Mouse (Mus musculus) layer of hippocampus, adult 18-20 months (tissue): ENCODE measurements around the gene Ramp1. TPM values are rescaled to one million over a fixed set of nuclear protein-coding genes. Genes with fewer than 3 reads are reported as not detected.

Experiments
- DNase-seq, 2 experiments: peaks; one replicate each; pipeline ENCODE4 v3.0.0; 2022; ENCODE audit warnings: low spot score in 2 of 2
- total RNA-seq, 2 experiments: library from RNA; stranded (reverse); gene quantifications; 2 replicates each; pipeline ENCODE4 v1.2.3; 2021

The Ramp1 gene
- total RNA-seq, 2 experiments from 2014 or later, result 58.6 to 64.0 TPM

GRCm38 (mm10) chr1:91199793-91200192 lies 20.2 kb downstream of the Ramp1 start:
- DNase-seq, result peak in 1 of 2 experiments; percentile 68

GRCm38 (mm10) chr1:91201122-91201521 lies 21.5 kb downstream of the Ramp1 start:
- no peak for DNase-seq

GRCm38 (mm10) chr1:91204221-91204765 lies 24.7 kb downstream of the Ramp1 start:
- no peak for DNase-seq

- no peak for DNase-seq
These were observed 26.0 kb downstream of the Ramp1 start for GRCm38 (mm10) chr1:91205651-91206050.

GRCm38 (mm10) chr1:91206336-91206735 lies 26.7 kb downstream of the Ramp1 start:
- no peak for DNase-seq

- DNase-seq, result peak; percentile 66 to 86
These were observed 27.3 kb downstream of the Ramp1 start for GRCm38 (mm10) chr1:91206873-91207272.

- no peak for DNase-seq
These were observed 27.9 kb downstream of the Ramp1 start for GRCm38 (mm10) chr1:91207334-91208074.

- no peak for DNase-seq
These were observed 29.7 kb downstream of the Ramp1 start for GRCm38 (mm10) chr1:91209343-91209742.

GRCm38 (mm10) chr1:91209785-91210184 lies 30.2 kb downstream of the Ramp1 start:
- peak; percentile 86 to 89 for DNase-seq

GRCm38 (mm10) chr1:91211099-91211498 lies 31.5 kb downstream of the Ramp1 start:
- peak; percentile 59 to 84 for DNase-seq

- DNase-seq, result no peak
These were observed 32.0 kb downstream of the Ramp1 start for GRCm38 (mm10) chr1:91211591-91212008.

- DNase-seq, result no peak
These were observed 35.6 kb downstream of the Ramp1 start for GRCm38 (mm10) chr1:91215264-91215663.

- DNase-seq, result no peak
These were observed 36.4 kb downstream of the Ramp1 start for GRCm38 (mm10) chr1:91215981-91216380.

- no peak for DNase-seq
These were observed 37.1 kb downstream of the Ramp1 start for GRCm38 (mm10) chr1:91216504-91217267.

GRCm38 (mm10) chr1:91219641-91220321 lies 40.2 kb downstream of the Ramp1 start:
- no peak for DNase-seq

GRCm38 (mm10) chr1:91220322-91220672 lies 40.7 kb downstream of the Ramp1 start:
- DNase-seq, result no peak

- no peak for DNase-seq
These were observed 46.9 kb downstream of the Ramp1 start for GRCm38 (mm10) chr1:91226562-91226961.

- no peak for DNase-seq
These were observed 47.9 kb downstream of the Ramp1 start for GRCm38 (mm10) chr1:91227381-91228054.

GRCm38 (mm10) chr1:91231142-91231541 lies 51.5 kb downstream of the Ramp1 start:
- no peak for DNase-seq

- no peak for DNase-seq
These were observed 52.3 kb downstream of the Ramp1 start for GRCm38 (mm10) chr1:91231896-91232295.

GRCm38 (mm10) chr1:91235395-91235794 lies 55.8 kb downstream of the Ramp1 start:
- DNase-seq, result no peak
